Mouse (Mus musculus): Measurements from ENCODE around the gene Art1.

- TF ChIP-seq EP300 (IDR thresholded peaks at IDR 0.05; ENCODE audit: insufficient read depth, low read depth, low read length) (no peak), POLR2A (IDR thresholded peaks at IDR 0.05; ENCODE audit: insufficient read depth, low read depth, low read length) (no peak; the same call in 1 of the 2 replicates), CTCF (IDR thresholded peaks at IDR 0.05) (no peak)
These were observed 11.7 kb downstream of the Art1 start for GRCm38 (mm10) chr7:102113151-102113729.

Data from heart, adult 2 months (tissue).